Mouse (Mus musculus) forebrain, embryonic 11.5 days (tissue): Measurements from ENCODE around the gene Kdm2b. TPM values are rescaled to one million over a fixed set of nuclear protein-coding genes. Genes with fewer than 3 reads are reported as not detected.

ENCODE experiments used
- ATAC-seq: fragments of 200-750 bp; cut with Nextera tagmentation; replicated peaks from 2 replicates; pipeline ENCODE4 v1.8.0; 2017; ENCODE audit warnings: moderate TSS enrichment; ENCODE audit not compliant: low FRiP score
- DNase-seq: peaks from one replicate; pipeline ENCODE4 v3.0.0-alpha.2; 2017; ENCODE audit warnings: low spot score
- H3K27ac ChIP-seq: fragments of 300-500 bp; sonication (generic); 2 replicates; pipeline ENCODE4 v1.5.1; 2014; ENCODE audit warnings: low read depth, low read length
- H3K27me3 ChIP-seq: fragments of 300-500 bp; sonication (generic); 2 replicates; pipeline ENCODE4 v1.6.1; 2014; ENCODE audit warnings: mild to moderate bottlenecking, low read length, mixed read lengths; ENCODE audit not compliant: control insufficient read depth, insufficient read depth
- H3K36me3 ChIP-seq: fragments of 300-500 bp; sonication (generic); 2 replicates; pipeline ENCODE4 v1.6.1; 2014; ENCODE audit warnings: mild to moderate bottlenecking, low read length, moderate library complexity, mixed read lengths; ENCODE audit not compliant: control insufficient read depth, insufficient read depth
- H3K4me1 ChIP-seq: fragments of 300-500 bp; sonication (generic); replicated peaks from 2 replicates; pipeline ENCODE4 v1.6.1; 2014; ENCODE audit warnings: low read length, mixed read lengths; ENCODE audit not compliant: control insufficient read depth, insufficient read depth
- H3K4me2 ChIP-seq: fragments of 300-500 bp; sonication (generic); 2 replicates; pipeline ENCODE4 v1.6.1; 2014; ENCODE audit warnings: low read depth, mild to moderate bottlenecking, low read length, moderate library complexity, mixed read lengths; ENCODE audit not compliant: severe bottlenecking
- H3K4me3 ChIP-seq: fragments of 300-500 bp; sonication (generic); 2 replicates; pipeline ENCODE4 v1.5.1; 2014; ENCODE audit warnings: low read depth, low read length
- H3K9ac ChIP-seq: fragments of 300-500 bp; sonication (generic); 2 replicates; pipeline ENCODE4 v1.6.1; 2014; ENCODE audit warnings: low read length
- H3K9me3 ChIP-seq: fragments of 300-500 bp; sonication (generic); 2 replicates; pipeline ENCODE4 v1.6.1; 2016; ENCODE audit warnings: low read length, mixed read lengths; ENCODE audit not compliant: control insufficient read depth
- WGBS: fragments of 180-500 bp; shearing (Covaris S2); extraction: QIAGEN DNeasy Blood & Tissue Kit; methylation state at CpG from one replicate; pipeline ENCODE4 v1.1.7; 2014; 5-methylcytosine and 5-hydroxymethylcytosine counted together
- polyA plus RNA-seq: library from polyadenylated mRNA; unstranded; fragments of >200 nt; fragmentation: Nextera tagmentation; extraction: Ambion mirVana; gene quantifications from 2 replicates; pipeline ENCODE4 v1.2.1, GENCODE M21; 2014

Gene Kdm2b
- polyA plus RNA-seq, 1 experiment from 2014 or later, result 92.4 TPM

GRCm38 (mm10) chr5:122883237-122883636 lies 106.4 kb downstream of the Kdm2b start:
- ATAC-seq (no peak), DNase-seq (no peak)
- Histone ChIP-seq H3K36me3 (peaks cover 2% of the 10 kb centered on the region; the same call in 1 of the 2 replicates), H3K27ac (no peak overlapping the region), H3K4me1 (no peaks in the 10 kb centered on the region), H3K4me3 (no peak overlapping the region), H3K9me3 (no peaks in the 10 kb centered on the region), H3K9ac (no peak overlapping the region), H3K4me2 (no peak overlapping the region), H3K27me3 (no peaks in the 10 kb centered on the region)
- WGBS, result 88% methylated on average over 9 of the region's 9 CpGs

- no peaks in the 10 kb centered on the region for H3K9me3 ChIP-seq
- H3K27ac ChIP-seq, result no peak overlapping the region
- H3K9ac ChIP-seq, result no peak overlapping the region
- H3K4me2 ChIP-seq, result no peak overlapping the region
- WGBS, result 94% methylated on average over 18 of the region's 18 CpGs
- H3K4me1 ChIP-seq, result no peaks in the 10 kb centered on the region
- no peak for DNase-seq
- H3K36me3 ChIP-seq, result peaks cover 2% of the 10 kb centered on the region; the same call in 1 of the 2 replicates
- no peak for ATAC-seq
- H3K27me3 ChIP-seq, result no peaks in the 10 kb centered on the region
- H3K4me3 ChIP-seq, result no peak overlapping the region
Observed at GRCm38 (mm10) chr5:122882256-122883050, 107.2 kb downstream of the Kdm2b start.

DNA sequence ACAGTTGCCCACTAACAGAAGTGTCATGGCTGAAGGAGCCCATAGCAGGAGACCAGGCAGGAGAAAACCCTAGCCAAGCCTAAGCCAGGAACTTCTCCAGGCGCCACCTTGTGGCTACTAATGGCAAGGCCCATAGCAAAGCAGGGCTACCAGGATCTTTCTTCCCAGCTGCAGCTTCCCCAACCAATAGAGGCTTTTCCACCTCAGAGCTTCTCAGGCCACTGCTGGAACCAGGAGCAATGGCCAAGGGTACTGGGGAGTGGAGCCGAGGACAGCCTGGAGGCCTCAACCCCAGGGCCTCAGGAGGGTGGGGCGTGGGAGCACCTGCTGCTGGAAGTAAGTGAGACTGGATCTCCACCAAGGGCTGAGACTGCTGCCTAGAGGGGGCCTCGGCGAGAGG lies 108.3 kb downstream of the Kdm2b start:
- no peak for ATAC-seq
- H3K27ac ChIP-seq, result no peak overlapping the region
- no peak overlapping the region for H3K4me3 ChIP-seq
- DNase-seq, result peak; percentile 80
- H3K4me1 ChIP-seq, result no peaks in the 10 kb centered on the region
- WGBS, result 60% methylated on average over 5 of the region's 5 CpGs
- no peaks in the 10 kb centered on the region for H3K9me3 ChIP-seq
- no peak overlapping the region for H3K4me2 ChIP-seq
- H3K36me3 ChIP-seq, result peaks cover 2% of the 10 kb centered on the region; the same call in 1 of the 2 replicates
- H3K27me3 ChIP-seq, result no peaks in the 10 kb centered on the region
- no peak overlapping the region for H3K9ac ChIP-seq

DNA sequence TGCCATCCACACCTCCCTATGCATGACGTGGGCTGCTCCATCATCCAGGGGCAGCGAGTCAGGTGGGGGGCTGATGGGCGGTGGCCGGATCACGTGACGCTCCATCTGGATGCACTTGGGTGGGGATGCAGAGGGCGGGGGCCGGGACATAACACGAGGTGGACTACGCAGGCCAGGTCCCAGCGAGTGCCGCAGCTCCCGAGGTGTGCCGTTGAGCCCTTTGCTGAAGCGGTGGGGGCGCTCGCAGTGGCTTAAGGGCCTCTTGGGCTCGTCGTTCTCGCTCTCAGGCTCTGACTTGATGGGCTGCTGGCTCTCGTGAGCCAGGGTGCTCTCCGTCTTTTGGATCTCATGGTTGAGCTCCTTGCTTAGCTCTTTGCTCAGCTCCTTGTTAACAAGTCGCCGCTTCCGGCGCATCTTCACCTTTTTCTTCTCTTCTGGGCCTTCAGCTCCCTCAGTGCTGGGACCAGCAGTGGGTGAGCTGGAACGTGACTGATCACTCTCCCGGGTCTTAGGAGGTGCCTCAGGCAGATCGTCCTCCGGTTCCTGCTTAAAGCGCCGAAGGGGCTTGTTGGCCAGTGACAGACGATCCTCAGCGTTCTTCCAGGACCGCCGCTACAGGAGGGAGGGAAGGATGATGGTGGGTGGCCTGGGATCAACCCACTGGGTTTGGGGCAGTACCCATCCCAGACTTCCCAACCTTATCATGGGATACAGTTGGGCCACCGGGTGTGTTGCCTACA lies 109.2 kb downstream of the Kdm2b start:
- ATAC-seq (no peak), DNase-seq (no peak)
- Histone ChIP-seq H3K27me3 (no peaks in the 10 kb centered on the region), H3K9me3 (no peaks in the 10 kb centered on the region), H3K27ac (no peak overlapping the region), H3K9ac (no peak overlapping the region), H3K4me3 (no peak overlapping the region), H3K4me1 (no peaks in the 10 kb centered on the region), H3K4me2 (no peak overlapping the region), H3K36me3 (peaks cover 2% of the 10 kb centered on the region; the same call in 1 of the 2 replicates)
- WGBS, result 95% methylated on average over 37 of the region's 37 CpGs

DNA sequence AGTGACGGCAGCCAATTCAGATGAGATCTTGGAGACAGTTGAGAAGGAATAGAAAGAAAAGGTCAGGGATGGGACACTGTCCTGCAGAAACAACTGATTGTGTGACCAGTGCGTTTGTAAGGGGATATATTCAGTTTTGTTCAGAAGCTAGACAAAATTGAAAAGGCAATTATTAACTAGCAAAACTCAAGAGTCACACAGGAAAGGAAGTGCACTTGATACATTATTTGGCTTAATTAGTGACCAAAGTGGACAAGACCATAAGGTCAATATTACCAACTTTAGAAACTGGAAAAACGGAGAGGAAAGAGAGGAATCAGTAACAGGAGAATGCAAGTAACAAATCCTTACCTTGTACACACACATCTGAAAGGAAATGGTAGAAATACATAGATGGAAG lies 113.0 kb downstream of the Kdm2b start:
- Histone ChIP-seq H3K4me1 (no peaks in the 10 kb centered on the region), H3K4me2 (no peak overlapping the region), H3K36me3 (peaks cover 5% of the 10 kb centered on the region; the same call in 1 of the 2 replicates), H3K9me3 (no peaks in the 10 kb centered on the region), H3K27ac (no peak overlapping the region), H3K4me3 (no peak overlapping the region), H3K27me3 (no peaks in the 10 kb centered on the region), H3K9ac (no peak overlapping the region)
- ATAC-seq (no peak), DNase-seq (no peak)
- 87% methylated on average over 3 of the region's 3 CpGs for WGBS

DNA sequence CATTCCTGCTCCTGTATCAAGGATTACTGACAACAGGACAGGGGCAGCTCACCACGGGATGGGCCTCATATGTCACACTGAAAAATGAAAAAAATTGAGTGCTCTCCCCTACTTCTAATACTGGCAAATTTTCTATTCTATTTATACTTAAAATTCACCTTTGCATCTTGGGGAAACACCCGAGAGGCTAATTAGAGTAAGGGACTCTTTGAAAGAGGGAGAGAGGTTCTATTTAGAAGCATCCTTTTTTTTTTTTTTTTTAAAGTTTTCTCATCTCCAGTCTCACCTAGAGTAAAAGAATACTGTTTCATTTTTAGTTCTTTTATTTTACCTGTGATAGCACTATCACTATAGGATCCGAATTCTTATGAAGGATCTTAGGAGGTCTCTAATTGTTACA lies 115.3 kb downstream of the Kdm2b start:
- no peaks in the 10 kb centered on the region for H3K9me3 ChIP-seq
- ATAC-seq, result no peak
- no peaks in the 10 kb centered on the region for H3K4me1 ChIP-seq
- H3K27me3 ChIP-seq, result no peaks in the 10 kb centered on the region
- peaks cover 8% of the 10 kb centered on the region for H3K36me3 ChIP-seq
- no peak overlapping the region for H3K4me3 ChIP-seq
- H3K4me2 ChIP-seq, result no peak overlapping the region
- H3K27ac ChIP-seq, result no peak overlapping the region
- no peak overlapping the region for H3K9ac ChIP-seq
- 89% methylated on average over 3 of the region's 3 CpGs for WGBS
- DNase-seq, result no peak

GRCm38 (mm10) chr5:122873573-122873972 lies 116.0 kb downstream of the Kdm2b start:
- no peaks in the 10 kb centered on the region for H3K9me3 ChIP-seq
- ATAC-seq (no peak), DNase-seq (no peak)
- peaks cover 8% of the 10 kb centered on the region for H3K36me3 ChIP-seq
- H3K4me3 ChIP-seq, result no peak overlapping the region
- H3K4me1 ChIP-seq, result no peaks in the 10 kb centered on the region
- no peak overlapping the region for H3K4me2 ChIP-seq
- no peak overlapping the region for H3K9ac ChIP-seq
- H3K27ac ChIP-seq, result no peak overlapping the region
- H3K27me3 ChIP-seq, result no peaks in the 10 kb centered on the region
- WGBS, result 79% methylated on average over 2 of the region's 2 CpGs

DNA sequence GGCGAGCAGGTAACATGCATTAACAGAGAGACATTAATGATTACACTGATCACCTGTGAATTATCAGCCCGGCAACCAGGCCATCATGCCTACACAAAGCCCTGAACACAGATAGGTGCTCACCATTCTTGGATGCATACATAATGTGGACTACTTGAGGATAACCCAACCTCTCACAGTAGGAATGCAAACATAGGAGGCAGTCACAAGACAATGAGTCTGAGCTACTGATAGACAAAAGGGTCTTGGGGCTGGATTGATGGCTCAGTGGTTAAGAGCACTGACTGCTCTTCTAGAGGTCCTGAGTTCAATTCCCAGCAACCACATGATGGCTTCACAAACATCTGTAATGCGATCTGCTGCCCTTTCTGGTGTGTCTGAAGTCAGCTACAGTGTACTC lies 117.0 kb downstream of the Kdm2b start:
- ATAC-seq (no peak), DNase-seq (no peak)
- no peak overlapping the region for H3K4me2 ChIP-seq
- H3K9ac ChIP-seq, result no peak overlapping the region
- H3K27ac ChIP-seq, result no peak overlapping the region
- WGBS, result 92% methylated on average over 3 of the region's 3 CpGs
- H3K4me3 ChIP-seq, result no peak overlapping the region
- no peaks in the 10 kb centered on the region for H3K27me3 ChIP-seq
- H3K36me3 ChIP-seq, result peaks cover 11% of the 10 kb centered on the region
- H3K9me3 ChIP-seq, result no peaks in the 10 kb centered on the region
- H3K4me1 ChIP-seq, result no peaks in the 10 kb centered on the region
